Mouse (Mus musculus) limb, embryonic 15.5 days (tissue): Measurements from ENCODE around the gene Terb1. TPM values are rescaled to one million over a fixed set of nuclear protein-coding genes. Genes with fewer than 3 reads are reported as not detected.

Experiments used
- ATAC-seq: fragments of 200-750 bp; cut with Nextera tagmentation; 2 replicates; pipeline ENCODE4 v1.8.0; 2017; ENCODE audit warnings: low read depth, moderate TSS enrichment; ENCODE audit not compliant: insufficient number of reproducible peaks, low FRiP score, low TSS enrichment
- H3K27ac ChIP-seq: fragments of 300-500 bp; sonication (generic); 2 replicates; pipeline ENCODE4 v1.5.1; 2015; ENCODE audit warnings: moderate library complexity, mild to moderate bottlenecking, inconsistent platforms
- H3K27me3 ChIP-seq: fragments of 300-500 bp; sonication (generic); 2 replicates; pipeline ENCODE4 v1.6.1; 2015; ENCODE audit warnings: inconsistent platforms
- H3K36me3 ChIP-seq: fragments of 300-500 bp; sonication (generic); 2 replicates; pipeline ENCODE4 v1.6.1; 2015; ENCODE audit warnings: inconsistent platforms
- H3K4me1 ChIP-seq: fragments of 300-500 bp; sonication (generic); 2 replicates; pipeline ENCODE4 v1.6.1; 2015; ENCODE audit warnings: inconsistent platforms
- H3K4me2 ChIP-seq: fragments of 300-500 bp; sonication (generic); 2 replicates; pipeline ENCODE4 v1.6.1; 2015; ENCODE audit warnings: mild to moderate bottlenecking, inconsistent platforms
- H3K4me3 ChIP-seq: fragments of 300-500 bp; sonication (generic); 2 replicates; pipeline ENCODE4 v1.5.1; 2015; ENCODE audit warnings: mild to moderate bottlenecking, inconsistent platforms
- H3K9ac ChIP-seq: fragments of 300-500 bp; sonication (generic); 2 replicates; pipeline ENCODE4 v1.6.1; 2015; ENCODE audit warnings: inconsistent platforms
- H3K9me3 ChIP-seq: fragments of 300-500 bp; sonication (generic); 2 replicates; pipeline ENCODE4 v1.6.1; 2016; ENCODE audit warnings: inconsistent platforms
- WGBS: fragments of 180-500 bp; shearing (Covaris S2); methylation state at CpG from one replicate; pipeline ENCODE4 v1.1.7; 2015; 5-methylcytosine and 5-hydroxymethylcytosine counted together
- polyA plus RNA-seq: library from polyadenylated mRNA; unstranded; fragments of >200 nt; fragmentation: Nextera tagmentation; extraction: Ambion mirVana; gene quantifications from 2 replicates; pipeline ENCODE4 v1.2.1, GENCODE M21; 2015

Terb1 gene
- polyA plus RNA-seq, 1 experiment from 2014 or later = 0.42 TPM

- Histone ChIP-seq H3K4me2 (peak overlapping the region; percentile 48), H3K27ac (no peak overlapping the region), H3K9me3 (no peaks in the 10 kb centered on the region), H3K9ac (no peak overlapping the region), H3K27me3 (peaks cover 25% of the 10 kb centered on the region), H3K4me1 (peaks cover 17% of the 10 kb centered on the region), H3K4me3 (no peak overlapping the region), H3K36me3 (no peaks in the 10 kb centered on the region)
- no peak for ATAC-seq
- WGBS = 29% methylated on average over 7 of the region's 7 CpGs
These were observed 25.7 kb upstream of the Terb1 start for GRCm38 (mm10) chr8:104535378-104535777.

GRCm38 (mm10) chr8:104534779-104535141 lies 25.1 kb upstream of the Terb1 start:
- Histone ChIP-seq H3K9me3 (no peaks in the 10 kb centered on the region), H3K4me2 (peak overlapping the region; percentile 48), H3K27ac (no peak overlapping the region), H3K4me3 (peak overlapping the region; percentile 95), H3K36me3 (peaks cover 5% of the 10 kb centered on the region), H3K4me1 (peaks cover 17% of the 10 kb centered on the region), H3K27me3 (peaks cover 19% of the 10 kb centered on the region), H3K9ac (peak overlapping the region; percentile 97; the same call in 1 of the 2 replicates)
- 0 out of 2 replicates have a peak, but pooled peaks have one; percentile 26 for ATAC-seq
- 10% methylated on average over 9 of the region's 9 CpGs for WGBS

GRCm38 (mm10) chr8:104533971-104534778 lies 24.5 kb upstream of the Terb1 start, which contains the start of the genes Nae1 and Car7:
Gene Nae1 (minus strand): TSS chr8:104534637.
Gene Car7 (plus strand): TSS chr8:104534689.
- H3K27ac ChIP-seq = peak within 1 kb of the TSS; percentile 94
- H3K9ac ChIP-seq = peak within 1 kb of the TSS; percentile 97
- peak within 1 kb of the TSS; percentile 48 for H3K4me2 ChIP-seq
- H3K27me3 ChIP-seq = peaks cover 13% of the 10 kb centered on the region
- H3K4me1 ChIP-seq = peaks cover 17% of the 10 kb centered on the region
- H3K4me3 ChIP-seq = peak within 1 kb of the TSS; percentile 95
- peak; percentile 89 for ATAC-seq
- no peaks in the 10 kb centered on the region for H3K9me3 ChIP-seq
- H3K36me3 ChIP-seq = peaks cover 11% of the 10 kb centered on the region
- WGBS = under 1% methylated on average over 70 of the region's 70 CpGs

GRCm38 (mm10) chr8:104533551-104533950 lies 23.8 kb upstream of the Terb1 start:
- peak overlapping the region; percentile 48 for H3K4me2 ChIP-seq
- H3K9ac ChIP-seq = peak overlapping the region; percentile 97; the same call in 1 of the 2 replicates
- H3K4me3 ChIP-seq = peak overlapping the region; percentile 95
- ATAC-seq = no peak
- H3K9me3 ChIP-seq = no peaks in the 10 kb centered on the region
- H3K27ac ChIP-seq = peak overlapping the region; percentile 94; the same call in 1 of the 2 replicates
- 15% methylated on average over 7 of the region's 7 CpGs for WGBS
- peaks cover 17% of the 10 kb centered on the region for H3K4me1 ChIP-seq
- peaks cover 12% of the 10 kb centered on the region for H3K36me3 ChIP-seq
- 0 out of 2 replicates have a peak, but pooled peaks cover 7% of the 10 kb centered on the region for H3K27me3 ChIP-seq

- peaks cover 8% of the 10 kb centered on the region for H3K4me1 ChIP-seq
- H3K36me3 ChIP-seq = peaks cover 38% of the 10 kb centered on the region
- no peak overlapping the region for H3K4me2 ChIP-seq
- ATAC-seq = no peak
- H3K9ac ChIP-seq = no peak overlapping the region
- 94% methylated on average over 6 of the region's 6 CpGs for WGBS
- no peak overlapping the region for H3K27ac ChIP-seq
- no peaks in the 10 kb centered on the region for H3K27me3 ChIP-seq
- no peaks in the 10 kb centered on the region for H3K9me3 ChIP-seq
- no peak overlapping the region for H3K4me3 ChIP-seq
These were observed 20.0 kb upstream of the Terb1 start for GRCm38 (mm10) chr8:104529671-104530070.

GRCm38 (mm10) chr8:104517872-104518271 lies 8.2 kb upstream of the Terb1 start:
- H3K4me1 ChIP-seq = no peaks in the 10 kb centered on the region
- no peak overlapping the region for H3K4me3 ChIP-seq
- H3K9me3 ChIP-seq = no peaks in the 10 kb centered on the region
- WGBS = 82% methylated on average over 5 of the region's 5 CpGs
- ATAC-seq = no peak
- no peaks in the 10 kb centered on the region for H3K27me3 ChIP-seq
- H3K27ac ChIP-seq = no peak overlapping the region
- H3K9ac ChIP-seq = no peak overlapping the region
- peaks cover 57% of the 10 kb centered on the region for H3K36me3 ChIP-seq
- no peak overlapping the region for H3K4me2 ChIP-seq

GRCm38 (mm10) chr8:104510134-104510533 lies 424 bp upstream of the Terb1 start:
- Histone ChIP-seq H3K9ac (no peak overlapping the region), H3K4me2 (peak overlapping the region; percentile 99; the same call in 1 of the 2 replicates), H3K4me3 (no peak overlapping the region; the same call in 1 of the 2 replicates), H3K36me3 (peaks cover 20% of the 10 kb centered on the region), H3K9me3 (no peaks in the 10 kb centered on the region), H3K4me1 (peaks cover 11% of the 10 kb centered on the region), H3K27me3 (no peaks in the 10 kb centered on the region), H3K27ac (no peak overlapping the region)
- WGBS = 66% methylated on average over 3 of the region's 3 CpGs
- ATAC-seq = no peak

GRCm38 (mm10) chr8:104479091-104479490 lies 30.6 kb downstream of the Terb1 start:
- H3K27me3 ChIP-seq = no peaks in the 10 kb centered on the region
- H3K9me3 ChIP-seq = no peaks in the 10 kb centered on the region
- 58% methylated on average over 1 of the region's 1 CpGs for WGBS
- ATAC-seq = no peak
- H3K9ac ChIP-seq = no peak overlapping the region
- no peak overlapping the region for H3K4me3 ChIP-seq
- H3K4me1 ChIP-seq = no peaks in the 10 kb centered on the region
- no peaks in the 10 kb centered on the region for H3K36me3 ChIP-seq
- no peak overlapping the region for H3K27ac ChIP-seq
- H3K4me2 ChIP-seq = no peak overlapping the region

- Histone ChIP-seq H3K36me3 (no peaks in the 10 kb centered on the region), H3K27ac (no peak overlapping the region), H3K4me3 (no peak overlapping the region), H3K27me3 (no peaks in the 10 kb centered on the region), H3K4me2 (no peak overlapping the region), H3K4me1 (no peaks in the 10 kb centered on the region), H3K9ac (no peak overlapping the region), H3K9me3 (no peaks in the 10 kb centered on the region)
- 72% methylated on average over 3 of the region's 3 CpGs for WGBS
- no peak for ATAC-seq
These were observed 37.2 kb downstream of the Terb1 start for GRCm38 (mm10) chr8:104472465-104472864.

- H3K4me3 ChIP-seq = no peak overlapping the region
- no peak overlapping the region for H3K4me2 ChIP-seq
- no peak for ATAC-seq
- H3K9me3 ChIP-seq = no peaks in the 10 kb centered on the region
- H3K4me1 ChIP-seq = no peaks in the 10 kb centered on the region
- H3K9ac ChIP-seq = no peak overlapping the region
- H3K36me3 ChIP-seq = no peaks in the 10 kb centered on the region
- no peak overlapping the region for H3K27ac ChIP-seq
- 67% methylated on average over 2 of the region's 2 CpGs for WGBS
- no peaks in the 10 kb centered on the region for H3K27me3 ChIP-seq
These were observed 42.2 kb downstream of the Terb1 start for GRCm38 (mm10) chr8:104467463-104467862.

- Histone ChIP-seq H3K4me2 (no peak overlapping the region), H3K36me3 (no peaks in the 10 kb centered on the region), H3K4me3 (no peak overlapping the region), H3K9ac (no peak overlapping the region), H3K27me3 (no peaks in the 10 kb centered on the region), H3K4me1 (no peaks in the 10 kb centered on the region), H3K27ac (no peak overlapping the region), H3K9me3 (no peaks in the 10 kb centered on the region)
- 80% methylated on average over 3 of the region's 3 CpGs for WGBS
- ATAC-seq = no peak
These were observed 57.5 kb downstream of the Terb1 start for GRCm38 (mm10) chr8:104452177-104452576.

GRCm38 (mm10) chr8:104448796-104449195 lies 60.9 kb downstream of the Terb1 start:
- 82% methylated on average over 3 of the region's 3 CpGs for WGBS

More at GRCm38 (mm10) chr8:104448796-104449195, 60.9 kb downstream of the Terb1 start:
- no peaks in the 10 kb centered on the region for H3K36me3 ChIP-seq
- no peak overlapping the region for H3K4me3 ChIP-seq
- ATAC-seq = no peak
- no peaks in the 10 kb centered on the region for H3K4me1 ChIP-seq
- H3K4me2 ChIP-seq = no peak overlapping the region
- H3K27ac ChIP-seq = no peak overlapping the region
- no peaks in the 10 kb centered on the region for H3K27me3 ChIP-seq
- no peak overlapping the region for H3K9ac ChIP-seq
- no peaks in the 10 kb centered on the region for H3K9me3 ChIP-seq
